Mouse (Mus musculus) gastrocnemius, postnatal 4 days (tissue): ENCODE measurements around the gene Klhl40. TPM values are rescaled to one million over a fixed set of nuclear protein-coding genes. Genes with fewer than 3 reads are reported as not detected.
A peak's percentile ranks its signal among the peaks of the same experiment; 100 is the strongest.

ENCODE experiments used
- DNase-seq, 2 experiments: peaks; one replicate each; pipeline ENCODE4 v3.0.0; 2021 to 2022; ENCODE audit warnings: low spot score in 2 of 2, mixed read lengths in 2 of 2
- long read RNA-seq, 2 experiments: library from polyadenylated mRNA; stranded (forward); transcript quantifications; one replicate each; pipeline ENCODE4 v2.0.0; 2021
- total RNA-seq, 2 experiments: library from RNA; stranded (reverse); gene quantifications; 2 replicates each; pipeline ENCODE4 v1.2.3; 2021

Klhl40 gene
- 100 to 1,000 TPM; 143 TPM for total RNA-seq
- long read RNA-seq, experiment 1, transcript Klhl40-201 (6 exons, 2,370 nt): major isoform, 302 of 329 reads
- long read RNA-seq, experiment 1, partial matches to known transcripts: 14 of 329 reads
- long read RNA-seq, experiment 1, other reads (novel, unspliced or antisense): 13 of 329 reads
- long read RNA-seq, experiment 2, transcript Klhl40-201 (6 exons, 2,370 nt): major isoform, 429 of 458 reads
- long read RNA-seq, experiment 2, partial matches to known transcripts: 13 of 458 reads
- long read RNA-seq, experiment 2, other reads (novel, unspliced or antisense): 16 of 458 reads

- DNase-seq: no peak
Measured at GRCm38 (mm10) chr9:121777484-121778065, at the start of gene Klhl40. Gene Klhl40 (plus strand): TSS chr9:121777607.

- DNase-seq: no peak
Measured at GRCm38 (mm10) chr9:121740490-121740889, 36.9 kb upstream of the Klhl40 start.

GRCm38 (mm10) chr9:121741168-121741567 lies 36.2 kb upstream of the Klhl40 start:
- no peak for DNase-seq

GRCm38 (mm10) chr9:121744051-121744450 lies 33.4 kb upstream of the Klhl40 start:
- no peak for DNase-seq

- no peak for DNase-seq
Measured at GRCm38 (mm10) chr9:121752774-121753173, 24.6 kb upstream of the Klhl40 start.

- DNase-seq: no peak
Measured at GRCm38 (mm10) chr9:121754624-121755023, 22.8 kb upstream of the Klhl40 start.

GRCm38 (mm10) chr9:121756785-121757184 lies 20.6 kb upstream of the Klhl40 start:
- DNase-seq: peak in 1 of 2 experiments; percentile 13

GRCm38 (mm10) chr9:121757432-121757831 lies 20.0 kb upstream of the Klhl40 start:
- DNase-seq: peak in 1 of 2 experiments; percentile 21

- DNase-seq: peak; percentile 40 to 66
Measured at GRCm38 (mm10) chr9:121757835-121758814, 19.3 kb upstream of the Klhl40 start.

- DNase-seq: peak; percentile 59 to 77
Measured at GRCm38 (mm10) chr9:121759091-121760081, 18.0 kb upstream of the Klhl40 start, which contains the start of gene Zfp651. Gene Zfp651 (plus strand): TSS chr9:121759330.

- peak; percentile 85 to 90 for DNase-seq
Measured at GRCm38 (mm10) chr9:121760271-121761090, 16.9 kb upstream of the Klhl40 start.

- DNase-seq: peak in 1 of 2 experiments; percentile 26
Measured at GRCm38 (mm10) chr9:121761091-121761665, 16.2 kb upstream of the Klhl40 start.

GRCm38 (mm10) chr9:121761787-121762186 lies 15.6 kb upstream of the Klhl40 start:
- DNase-seq: peak in 1 of 2 experiments; percentile 16

- peak in 1 of 2 experiments; percentile 27 for DNase-seq
Measured at GRCm38 (mm10) chr9:121762248-121762647, 15.2 kb upstream of the Klhl40 start.

GRCm38 (mm10) chr9:121762761-121763160 lies 14.6 kb upstream of the Klhl40 start:
- peak; percentile 50 to 53 for DNase-seq

GRCm38 (mm10) chr9:121763716-121764115 lies 13.7 kb upstream of the Klhl40 start:
- DNase-seq: peak in 1 of 2 experiments; percentile 72

GRCm38 (mm10) chr9:121765166-121765855 lies 12.1 kb upstream of the Klhl40 start:
- DNase-seq: no peak

GRCm38 (mm10) chr9:121772412-121772811 lies 5.0 kb upstream of the Klhl40 start:
- DNase-seq: no peak
